Mouse (Mus musculus) liver, embryonic 12.5 days (tissue): Measurements from ENCODE around the gene Defb29. TPM values are rescaled to one million over a fixed set of nuclear protein-coding genes. Genes with fewer than 3 reads are reported as not detected.

ENCODE experiments used
- ATAC-seq: fragments of 200-750 bp; cut with Nextera tagmentation; 2 replicates; pipeline ENCODE4 v1.8.0; 2017; ENCODE audit warnings: moderate number of reproducible peaks, mild to moderate bottlenecking, moderate library complexity
- H3K27ac ChIP-seq: fragments of 300-500 bp; sonication (generic); 2 replicates; pipeline ENCODE4 v1.5.1; 2016; ENCODE audit warnings: mild to moderate bottlenecking
- H3K27me3 ChIP-seq: fragments of 300-500 bp; sonication (generic); replicated peaks from 2 replicates; pipeline ENCODE4 v1.6.1; 2016; ENCODE audit warnings: mild to moderate bottlenecking, moderate library complexity
- H3K36me3 ChIP-seq: fragments of 300-500 bp; sonication (generic); 2 replicates; pipeline ENCODE4 v1.6.1; 2016; ENCODE audit warnings: mild to moderate bottlenecking, moderate library complexity
- H3K4me1 ChIP-seq: fragments of 300-500 bp; sonication (generic); 2 replicates; pipeline ENCODE4 v1.6.1; 2016
- H3K4me2 ChIP-seq: fragments of 300-500 bp; sonication (generic); 2 replicates; pipeline ENCODE4 v1.6.1; 2016; ENCODE audit warnings: mild to moderate bottlenecking, moderate library complexity
- H3K4me3 ChIP-seq: fragments of 300-500 bp; sonication (generic); 2 replicates; pipeline ENCODE4 v1.5.1; 2016; ENCODE audit warnings: mild to moderate bottlenecking, moderate library complexity
- H3K9ac ChIP-seq: fragments of 300-500 bp; sonication (generic); 2 replicates; pipeline ENCODE4 v1.6.1; 2016; ENCODE audit warnings: mild to moderate bottlenecking, moderate library complexity
- H3K9me3 ChIP-seq: fragments of 300-500 bp; sonication (generic); replicated peaks from 2 replicates; pipeline ENCODE4 v1.6.1; 2016; ENCODE audit warnings: mild to moderate bottlenecking, moderate library complexity
- WGBS: fragments of 180-500 bp; shearing (Covaris S2); methylation state at CpG from one replicate; pipeline ENCODE4 v1.1.7; 2016; ENCODE audit not compliant: insufficient replicate concordance; 5-methylcytosine and 5-hydroxymethylcytosine counted together
- polyA plus RNA-seq: library from polyadenylated mRNA; unstranded; fragments of >200 nt; fragmentation: Nextera tagmentation; extraction: Ambion mirVana; gene quantifications from 2 replicates; pipeline ENCODE4 v1.2.1, GENCODE M21; 2016

Defb29 gene
- polyA plus RNA-seq, 1 experiment from 2014 or later, result not detected

DNA sequence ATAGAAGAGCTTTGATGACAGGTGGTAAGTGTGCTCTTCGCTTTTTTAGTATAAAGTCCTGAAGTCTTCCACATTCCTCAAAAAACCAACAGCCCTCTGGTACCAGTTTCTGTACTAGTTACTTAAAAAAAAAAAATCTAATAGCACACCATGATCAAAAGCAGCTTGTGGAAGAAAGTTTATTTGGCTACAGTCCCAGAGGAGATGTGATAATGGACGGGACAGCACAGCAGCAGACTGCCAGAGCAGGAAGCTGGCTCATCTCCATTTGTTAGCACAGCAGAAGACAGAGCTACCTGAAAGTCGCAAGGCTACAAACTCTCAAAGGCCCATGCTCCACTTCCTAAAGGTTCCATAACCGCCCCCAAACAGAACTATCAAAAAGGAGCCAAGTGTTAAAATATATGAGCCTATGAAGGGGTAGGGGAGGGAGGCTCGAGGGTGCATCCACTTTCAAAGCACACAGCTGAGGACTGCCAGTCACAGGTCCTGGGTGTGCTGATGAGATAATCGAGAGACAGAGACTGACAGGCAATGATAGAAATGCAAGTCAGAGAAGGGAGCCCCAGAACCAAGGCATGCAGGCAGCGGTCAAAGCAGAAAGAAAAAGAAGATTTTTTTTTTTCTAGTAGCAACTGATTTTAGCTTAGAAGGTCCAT, 39.6 kb downstream of the Defb29 start:
- Histone ChIP-seq H3K9ac (no peak overlapping the region), H3K27ac (no peak overlapping the region), H3K4me2 (no peak overlapping the region), H3K27me3 (no peaks in the 10 kb centered on the region), H3K9me3 (no peaks in the 10 kb centered on the region), H3K4me3 (no peak overlapping the region), H3K4me1 (no peaks in the 10 kb centered on the region), H3K36me3 (no peaks in the 10 kb centered on the region)
- WGBS, result 45% methylated on average over 7 of the region's 7 CpGs
- ATAC-seq, result no peak

DNA sequence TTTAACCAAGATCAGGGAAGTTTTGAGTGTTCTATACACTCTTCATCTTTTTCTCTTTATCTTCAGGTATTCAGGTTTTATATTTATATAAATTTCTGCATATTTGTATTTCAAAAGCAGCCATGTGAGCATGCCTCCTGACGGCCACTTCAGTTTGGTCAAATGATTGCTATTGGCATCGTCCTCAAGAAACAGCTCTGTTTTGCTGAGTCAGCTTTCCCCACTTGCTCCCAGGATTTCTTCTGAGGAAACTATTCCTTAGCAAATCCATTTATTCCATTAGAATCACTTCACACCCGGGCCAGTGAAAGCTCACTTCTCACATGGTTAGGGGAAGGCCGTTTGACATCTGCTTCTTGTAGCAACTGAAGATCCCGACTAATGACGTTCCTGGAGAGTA, 41.9 kb downstream of the Defb29 start:
- Histone ChIP-seq H3K4me1 (no peaks in the 10 kb centered on the region), H3K27ac (no peak overlapping the region), H3K4me2 (no peak overlapping the region), H3K9ac (no peak overlapping the region), H3K27me3 (no peaks in the 10 kb centered on the region), H3K9me3 (no peaks in the 10 kb centered on the region), H3K4me3 (no peak overlapping the region), H3K36me3 (no peaks in the 10 kb centered on the region)
- no peak for ATAC-seq
- WGBS, result 65% methylated on average over 6 of the region's 6 CpGs

DNA sequence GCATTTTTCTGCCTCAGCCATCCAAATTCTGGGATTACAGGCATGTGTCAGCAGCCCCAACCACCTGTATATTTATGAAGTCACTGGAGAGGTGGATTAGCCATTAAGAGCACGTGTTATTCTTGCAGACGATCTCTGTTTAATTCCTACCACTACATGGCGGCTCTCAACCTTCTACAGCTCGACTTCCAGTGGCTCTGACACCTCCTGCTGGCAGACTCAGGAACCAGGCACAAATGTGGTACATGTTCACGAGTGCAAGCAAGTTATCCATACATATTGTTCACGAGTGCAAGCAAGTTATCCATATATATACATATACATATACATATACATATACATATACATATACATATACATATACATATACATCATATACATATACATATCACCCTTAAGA, 46.7 kb downstream of the Defb29 start:
- no peak overlapping the region for H3K4me3 ChIP-seq
- no peaks in the 10 kb centered on the region for H3K4me1 ChIP-seq
- no peak overlapping the region for H3K27ac ChIP-seq
- no peaks in the 10 kb centered on the region for H3K27me3 ChIP-seq
- no peak overlapping the region for H3K4me2 ChIP-seq
- H3K36me3 ChIP-seq, result no peaks in the 10 kb centered on the region
- ATAC-seq, result no peak
- WGBS, result 48% methylated on average over 6 of the region's 6 CpGs
- no peaks in the 10 kb centered on the region for H3K9me3 ChIP-seq
- no peak overlapping the region for H3K9ac ChIP-seq

DNA sequence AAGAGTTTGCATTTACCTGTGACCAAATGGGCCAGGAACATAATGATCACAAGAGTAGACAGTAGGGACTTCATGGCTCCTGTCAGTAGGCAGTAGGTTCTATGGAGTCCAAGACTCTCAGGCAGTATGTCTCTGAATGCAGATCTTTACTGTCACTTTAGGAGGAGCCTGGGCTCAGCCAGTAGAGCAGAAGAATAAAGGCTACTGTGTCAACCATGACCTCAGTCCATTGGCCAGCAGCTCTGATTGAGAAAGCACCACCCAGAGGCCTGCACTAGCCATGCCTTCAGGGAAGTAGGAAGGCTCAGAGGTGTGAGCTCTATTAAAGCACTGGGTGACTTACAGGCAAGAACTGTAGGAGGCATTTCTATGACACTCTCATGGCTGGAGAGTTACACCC, 49.9 kb downstream of the Defb29 start, which contains the start of gene Defb22:
Defb22 (minus strand) TSS at position 101 of the 400 bp plus-strand sequence.
- Histone ChIP-seq H3K4me3 (no peak within 1 kb of the TSS), H3K9me3 (no peaks in the 10 kb centered on the region), H3K9ac (no peak within 1 kb of the TSS), H3K27me3 (no peaks in the 10 kb centered on the region), H3K27ac (no peak within 1 kb of the TSS), H3K4me2 (no peak within 1 kb of the TSS), H3K36me3 (no peaks in the 10 kb centered on the region), H3K4me1 (no peaks in the 10 kb centered on the region)
- ATAC-seq, result no peak

Other genes with a start within 250 kb of the Defb29 start
- gene Tbc1d20, start 246.3 kb downstream of the Defb29 start, polyA plus RNA-seq, result 17.9 and 18.4 TPM in 2 replicates
- 67.4 and 69.6 TPM in 2 replicates for gene Rbck1, start 207.4 kb downstream of the Defb29 start, polyA plus RNA-seq
- 6.1 and 7.2 TPM in 2 replicates for gene Trib3, start 196.1 kb downstream of the Defb29 start, polyA plus RNA-seq
- 0.08 TPM in 1 of 2 replicates, not detected in the other for gene Nrsn2, start 163.5 kb downstream of the Defb29 start, polyA plus RNA-seq
- gene Sox12, start 142.0 kb downstream of the Defb29 start, polyA plus RNA-seq, result 3.5 and 3.7 TPM in 2 replicates
- 29.4 and 29.7 TPM in 2 replicates for gene Zcchc3, start 125.1 kb downstream of the Defb29 start, polyA plus RNA-seq
- 0.27 and 0.35 TPM in 2 replicates for gene 6820408C15Rik, start 124.5 kb downstream of the Defb29 start, polyA plus RNA-seq
- gene Defb23, start 75.5 kb downstream of the Defb29 start, polyA plus RNA-seq, result not detected in 2 replicates
- gene Defb20, start 63.0 kb downstream of the Defb29 start, polyA plus RNA-seq, result not detected in 2 replicates
- not detected in 2 replicates for gene Defb22, start 50.0 kb downstream of the Defb29 start, polyA plus RNA-seq
- gene Defb26, start 28.4 kb downstream of the Defb29 start, polyA plus RNA-seq, result not detected in 2 replicates
- not detected in 2 replicates for gene Defb28, start 21.8 kb downstream of the Defb29 start, polyA plus RNA-seq
- not detected in 2 replicates for gene Gm17416, start 29.2 kb upstream of the Defb29 start, polyA plus RNA-seq
- gene Defb21, start 32.6 kb upstream of the Defb29 start, polyA plus RNA-seq, result not detected in 2 replicates
- not detected in 2 replicates for gene Defb19, start 40.2 kb upstream of the Defb29 start, polyA plus RNA-seq
- gene Defb45, start 59.3 kb upstream of the Defb29 start, polyA plus RNA-seq, result not detected in 2 replicates
- gene Defb36, start 64.2 kb upstream of the Defb29 start, polyA plus RNA-seq, result not detected in 2 replicates
- 0.56 TPM in 1 of 2 replicates, not detected in the other for gene Defb25, start 83.0 kb upstream of the Defb29 start, polyA plus RNA-seq
- 1.3 and 1.4 TPM in 2 replicates for gene Rem1, start 86.9 kb upstream of the Defb29 start, polyA plus RNA-seq
- 57.5 and 59.1 TPM in 2 replicates for gene H13, start 129.4 kb upstream of the Defb29 start, polyA plus RNA-seq
- 26.4 and 27.2 TPM in 2 replicates for gene Mcts2, start 146.9 kb upstream of the Defb29 start, polyA plus RNA-seq
- gene Id1, start 196.2 kb upstream of the Defb29 start, polyA plus RNA-seq, result 28.1 and 30.6 TPM in 2 replicates
- 2.5 and 3.4 TPM in 2 replicates for gene Cox4i2, start 214.1 kb upstream of the Defb29 start, polyA plus RNA-seq